ENCODE assay signal across 10 mouse cellular contexts in genomic region chr2:5286189-5287043, GRCm38 (mm10).
A peak's percentile ranks its signal among the peaks of the same experiment; 100 is the strongest.
DNase-seq lines count a peak whose midpoint lies in the region; ATAC-seq and TF ChIP-seq lines count a peak whose summit lies in the region.
"Had no signal": no experiment of that assay in that cellular context is flagged by ENCODE, and none has a peak within 500 bp of the region (broad histone marks: within the 10 kb centered on the region; RNA-seq: fewer than 3 reads in every experiment).

No protein-coding gene starts in this region.

- no peaks in the 10 kb centered on the region for H3K36me3 ChIP-seq in stomach, postnatal 0 days (ENCODE audit: control insufficient read depth, insufficient read depth, low read length)
- H3K36me3 ChIP-seq: heart, embryonic 10.5 days; limb, embryonic 12.5 days had no signal

- no peak overlapping the region for H3K4me2 ChIP-seq in stomach, postnatal 0 days (replicated peaks; ENCODE audit: low read depth)
- H3K4me2 ChIP-seq: limb, embryonic 12.5 days had no signal

- peak overlapping the region; percentile 83 for H3K27ac ChIP-seq in stomach, postnatal 0 days (replicated peaks)
- H3K27ac ChIP-seq: heart, embryonic 10.5 days; limb, embryonic 12.5 days had no signal

- TF ChIP-seq EP300 in stomach, postnatal 0 days (optimal IDR thresholded peaks at IDR 0.05): peak; percentile 81

- no peaks in the 10 kb centered on the region for H3K9me3 ChIP-seq in stomach, postnatal 0 days (ENCODE audit: control insufficient read depth, low read length)
- H3K9me3 ChIP-seq: heart, embryonic 10.5 days had no signal

- TF ChIP-seq POLR2A in lung, adult 2 months (IDR thresholded peaks at IDR 0.05; ENCODE audit: borderline replicate concordance, extremely low read depth, low read depth, low read length): no peak

- no peak overlapping the region for H3K9ac ChIP-seq in stomach, postnatal 0 days (ENCODE audit: low read length)
- H3K9ac ChIP-seq: limb, embryonic 12.5 days had no signal

- H3K4me3 ChIP-seq in lung, adult 2 months (replicated peaks; ENCODE audit: extremely low read depth, low read depth, low read length): no peak overlapping the region
- H3K4me3 ChIP-seq in stomach, postnatal 0 days (ENCODE audit: low read depth, low read length): no peak overlapping the region
- H3K4me3 ChIP-seq: heart, embryonic 10.5 days; limb, embryonic 12.5 days had no signal

- peak; percentile 89 for ATAC-seq in stomach, postnatal 0 days (ENCODE audit: low FRiP score, low TSS enrichment)
- ATAC-seq in inflammation-experienced regulatory T-cells, adult 6 months: no peak
- ATAC-seq in frontal cortex, adult (ENCODE audit: low TSS enrichment): no peak; the same call in 1 of the 2 replicates

- no peak for TF ChIP-seq CTCF in lung, adult 2 months (IDR thresholded peaks at IDR 0.05; ENCODE audit: insufficient read depth, low read length)
- TF ChIP-seq CTCF in stomach, postnatal 0 days (IDR thresholded peaks at IDR 0.05; ENCODE audit: low read depth): no peak

- 35% methylated on average over 5 of the region's 5 CpGs for WGBS in lung, adult 2 months
- 18% methylated on average over 5 of the region's 5 CpGs for WGBS in stomach, postnatal 0 days

- H3K4me1 ChIP-seq in lung, adult 2 months (ENCODE audit: control insufficient read depth, insufficient read depth, low read length): peaks cover 2% of the 10 kb centered on the region
- H3K4me1 ChIP-seq in stomach, postnatal 0 days (replicated peaks; ENCODE audit: control insufficient read depth, insufficient read depth): no peaks in the 10 kb centered on the region
- H3K4me1 ChIP-seq: limb, embryonic 12.5 days had no signal

- intact Hi-C loops in left cerebral cortex, postnatal 14 days (cut with DNase I): no loop called here

- no peaks in the 10 kb centered on the region for H3K27me3 ChIP-seq in stomach, postnatal 0 days (ENCODE audit: control insufficient read depth, insufficient read depth, low read length)
- H3K27me3 ChIP-seq: limb, embryonic 12.5 days had no signal

- peak; percentile 8 to 34 for DNase-seq in lung, adult 18-20 months
- DNase-seq in lung, adult 2 months: no peak
- peak; percentile 30 to 52 for DNase-seq in adrenal gland, postnatal 36 days
- peak; percentile 79 for DNase-seq in kidney, postnatal 10 days
- peak; percentile 57 for DNase-seq in stomach, postnatal 0 days (ENCODE audit: low spot score)
- no peak for DNase-seq in left cerebral cortex, postnatal 14 days (ENCODE audit: low spot score in 2 of 2)

Comparison
In these comparisons a context has a peak if more than half of its experiments do, and no peak if none do; other contexts are left out.
1. DNase-seq: peak in lung, adult 18-20 months (2 of 2), adrenal gland, postnatal 36 days (2 of 2), kidney, postnatal 10 days (single experiment) and stomach, postnatal 0 days (single experiment); none in lung, adult 2 months (single experiment) and left cerebral cortex, postnatal 14 days (0 of 2).